Mouse (Mus musculus) heart, embryonic 12.5 days (tissue): ENCODE data around the gene Scn1b. TPM values are rescaled to one million over a fixed set of nuclear protein-coding genes. Genes with fewer than 3 reads are reported as not detected.

Experiments
- ATAC-seq: fragments of 200-750 bp; cut with Nextera tagmentation; 2 replicates; pipeline ENCODE4 v1.8.0; 2017; ENCODE audit warnings: moderate TSS enrichment, moderate library complexity; ENCODE audit not compliant: insufficient number of reproducible peaks, low FRiP score
- H3K27ac ChIP-seq: fragments of 300-500 bp; sonication (generic); 2 replicates; pipeline ENCODE4 v1.5.1; 2016; ENCODE audit warnings: mild to moderate bottlenecking, moderate library complexity; ENCODE audit not compliant: poor library complexity, severe bottlenecking
- H3K27me3 ChIP-seq: fragments of 300-500 bp; sonication (generic); replicated peaks from 2 replicates; pipeline ENCODE4 v1.6.1; 2016; ENCODE audit warnings: mild to moderate bottlenecking, moderate library complexity
- H3K36me3 ChIP-seq: fragments of 300-500 bp; sonication (generic); 2 replicates; pipeline ENCODE4 v1.6.1; 2016; ENCODE audit warnings: mild to moderate bottlenecking, moderate library complexity
- H3K4me1 ChIP-seq: fragments of 300-500 bp; sonication (generic); replicated peaks from 2 replicates; pipeline ENCODE4 v1.6.1; 2016; ENCODE audit warnings: mild to moderate bottlenecking
- H3K4me2 ChIP-seq: fragments of 300-500 bp; sonication (generic); 2 replicates; pipeline ENCODE4 v1.6.1; 2016; ENCODE audit warnings: mild to moderate bottlenecking, moderate library complexity
- H3K4me3 ChIP-seq: fragments of 300-500 bp; sonication (generic); 2 replicates; pipeline ENCODE4 v1.5.1; 2016; ENCODE audit warnings: mild to moderate bottlenecking
- H3K9ac ChIP-seq: fragments of 300-500 bp; sonication (generic); 2 replicates; pipeline ENCODE4 v1.6.1; 2016; ENCODE audit warnings: mild to moderate bottlenecking, moderate library complexity
- H3K9me3 ChIP-seq: fragments of 300-500 bp; sonication (generic); replicated peaks from 2 replicates; pipeline ENCODE4 v1.6.1; 2016; ENCODE audit warnings: mild to moderate bottlenecking, moderate library complexity
- WGBS: fragments of 180-500 bp; shearing (Covaris S2); methylation state at CpG from one replicate; pipeline ENCODE4 v1.1.7; 2016; 5-methylcytosine and 5-hydroxymethylcytosine counted together
- polyA plus RNA-seq: library from polyadenylated mRNA; unstranded; fragments of >200 nt; fragmentation: Nextera tagmentation; extraction: Ambion mirVana; gene quantifications from 2 replicates; pipeline ENCODE4 v1.2.1, GENCODE M21; 2016

Scn1b gene
- 5.3 and 5.7 TPM in 2 replicates for polyA plus RNA-seq

DNA sequence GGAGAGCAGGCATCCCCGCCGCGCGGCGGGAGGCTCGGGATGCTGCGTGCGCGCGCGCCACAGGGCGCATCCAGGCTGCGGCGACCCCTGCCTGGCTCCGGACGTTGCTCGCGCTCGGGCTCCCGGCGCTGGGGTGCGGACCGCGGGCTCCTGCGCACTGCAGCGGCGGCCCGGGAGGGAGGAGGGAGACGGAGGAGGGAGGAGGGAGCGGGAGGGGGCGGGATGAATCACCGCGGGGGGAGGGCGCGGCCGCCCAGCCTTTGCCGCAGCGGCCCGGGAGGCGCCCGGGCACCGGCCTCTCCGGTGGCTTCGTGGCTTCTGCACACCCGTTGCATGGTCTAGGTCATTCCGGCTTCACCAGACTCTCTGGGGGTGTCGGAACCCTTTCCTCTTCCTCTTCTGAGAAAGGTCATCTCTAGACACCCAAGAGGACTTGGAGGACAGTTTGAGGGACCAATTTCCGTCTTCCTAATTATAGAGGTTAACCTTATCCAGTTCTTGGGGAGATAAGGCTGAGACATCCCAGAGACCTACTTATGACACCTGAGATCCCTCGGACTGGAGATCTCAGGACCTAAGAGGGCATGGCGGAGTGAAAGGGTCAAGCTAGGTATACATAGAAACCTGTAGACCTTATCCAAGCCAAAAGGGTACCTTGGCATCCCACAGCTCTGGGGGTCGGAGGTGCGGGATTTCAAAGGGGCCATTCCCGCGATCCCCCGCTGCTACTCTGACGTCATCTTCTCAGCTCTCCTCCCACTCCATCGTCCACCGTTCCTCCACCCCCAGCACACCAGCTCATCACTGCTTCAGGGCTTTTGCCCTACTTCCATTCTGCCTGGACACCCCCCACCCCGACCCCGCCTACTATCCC lies at the start of gene Scn1b:
Scn1b (minus strand) TSS at position 153 of the 874 bp plus-strand sequence.
- Histone ChIP-seq H3K4me1 (peaks cover 24% of the 10 kb centered on the region), H3K27me3 (peaks cover 22% of the 10 kb centered on the region), H3K36me3 (peaks cover 37% of the 10 kb centered on the region), H3K27ac (no peak within 1 kb of the TSS), H3K4me3 (peak within 1 kb of the TSS; percentile 76), H3K4me2 (peak within 1 kb of the TSS; percentile 100), H3K9ac (peak within 1 kb of the TSS; percentile 79), H3K9me3 (no peaks in the 10 kb centered on the region)
- peak; percentile 67 for ATAC-seq
- WGBS: 1% methylated on average over 52 of the region's 60 CpGs

DNA sequence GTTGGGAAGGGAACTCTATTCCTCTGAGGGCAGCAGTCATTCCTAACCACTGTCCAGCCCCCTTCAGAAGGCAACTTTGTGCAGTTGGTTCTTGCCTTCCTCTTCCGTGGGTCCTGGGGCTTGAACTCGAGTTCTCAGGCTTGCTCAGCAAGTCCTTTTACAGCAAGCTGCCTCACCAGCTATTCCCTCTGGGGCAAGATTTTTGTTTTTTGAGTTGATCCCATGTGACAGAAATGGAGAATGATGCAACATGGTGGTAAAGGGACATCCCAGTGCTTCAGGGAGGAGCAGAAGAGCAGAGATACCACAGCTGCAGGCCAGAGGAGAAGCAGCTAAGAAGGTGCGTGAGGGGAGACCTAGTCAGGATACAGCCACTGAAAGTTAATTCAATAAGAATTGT lies 48.3 kb upstream of the Scn1b start:
- no peak overlapping the region for H3K27ac ChIP-seq
- H3K4me1 ChIP-seq: 0 out of 2 replicates have a peak, but pooled peaks cover 5% of the 10 kb centered on the region
- ATAC-seq: no peak
- H3K36me3 ChIP-seq: no peaks in the 10 kb centered on the region
- H3K4me2 ChIP-seq: no peak overlapping the region
- peaks cover 13% of the 10 kb centered on the region; the same call in 1 of the 2 replicates for H3K27me3 ChIP-seq
- 74% methylated on average over 3 of the region's 3 CpGs for WGBS
- H3K9ac ChIP-seq: no peak overlapping the region
- H3K9me3 ChIP-seq: no peaks in the 10 kb centered on the region
- no peak overlapping the region for H3K4me3 ChIP-seq

DNA sequence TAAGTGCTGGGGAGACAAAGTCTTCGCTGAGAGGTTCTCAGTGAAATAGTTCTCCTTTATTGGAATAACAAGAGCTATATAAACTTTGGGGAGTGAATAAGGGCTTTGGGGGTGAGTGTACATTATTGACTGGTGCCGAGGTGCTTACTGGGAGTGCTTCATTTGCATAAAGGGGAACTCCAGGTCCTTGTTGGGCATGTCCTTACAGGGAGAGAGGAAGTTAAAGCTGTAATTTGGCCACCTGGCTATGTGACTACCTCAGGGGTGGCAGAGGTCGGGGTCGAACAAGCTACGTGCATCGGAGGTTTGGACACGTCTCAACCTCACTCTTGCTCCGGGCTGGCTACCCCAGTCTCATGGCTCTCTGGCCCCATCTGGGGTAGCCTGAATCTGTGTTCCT lies 47.7 kb upstream of the Scn1b start:
- Histone ChIP-seq H3K9ac (no peak overlapping the region), H3K4me3 (no peak overlapping the region), H3K27ac (no peak overlapping the region), H3K4me1 (0 out of 2 replicates have a peak, but pooled peaks cover 5% of the 10 kb centered on the region), H3K36me3 (no peaks in the 10 kb centered on the region), H3K27me3 (peaks cover 13% of the 10 kb centered on the region; the same call in 1 of the 2 replicates), H3K4me2 (no peak overlapping the region), H3K9me3 (no peaks in the 10 kb centered on the region)
- WGBS: 74% methylated on average over 8 of the region's 8 CpGs
- ATAC-seq: no peak

DNA sequence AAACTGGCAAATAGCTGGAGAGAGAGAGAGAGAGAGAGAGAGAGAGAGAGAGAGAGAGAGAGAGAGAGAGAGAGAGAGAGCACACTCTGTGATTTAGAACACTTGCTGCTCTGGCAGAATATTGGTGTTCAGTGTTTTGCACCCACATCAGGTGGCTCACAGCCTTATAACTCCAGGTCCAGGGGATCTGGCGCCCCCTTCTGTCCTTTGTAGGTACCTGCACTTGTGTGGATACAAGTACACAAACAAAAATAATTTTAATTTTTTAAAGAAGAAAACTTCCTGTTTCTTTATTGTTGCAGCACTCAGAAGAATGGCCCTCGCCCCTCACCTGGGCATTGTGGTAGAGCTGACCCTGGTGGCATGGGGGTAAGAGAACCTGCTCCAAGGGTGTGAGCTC lies 45.4 kb upstream of the Scn1b start:
- Histone ChIP-seq H3K4me3 (no peak overlapping the region), H3K9me3 (no peaks in the 10 kb centered on the region), H3K27ac (no peak overlapping the region), H3K4me1 (0 out of 2 replicates have a peak, but pooled peaks cover 5% of the 10 kb centered on the region), H3K4me2 (no peak overlapping the region), H3K9ac (no peak overlapping the region), H3K27me3 (no peaks in the 10 kb centered on the region), H3K36me3 (no peaks in the 10 kb centered on the region)
- no peak for ATAC-seq
- 21% methylated on average over 2 of the region's 2 CpGs for WGBS

DNA sequence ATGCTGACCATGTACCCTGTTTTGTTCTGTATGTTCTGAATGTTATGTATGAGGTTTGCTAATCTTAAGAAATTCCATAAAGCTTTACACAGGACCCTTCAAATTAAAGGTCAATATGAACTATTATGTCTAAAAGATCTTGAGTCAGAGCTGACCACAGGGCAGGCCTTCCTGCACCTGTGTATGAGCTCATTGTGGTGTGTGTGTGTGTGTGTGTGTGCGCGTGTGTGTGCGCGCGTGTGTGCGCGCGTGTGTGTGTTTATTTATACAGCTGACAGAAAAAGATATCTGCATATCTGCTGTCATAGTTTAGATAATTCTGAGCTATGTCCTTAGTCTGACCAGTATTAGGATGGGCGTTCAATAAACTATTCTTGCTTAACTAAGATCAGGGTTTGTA lies 43.7 kb upstream of the Scn1b start:
- no peak for ATAC-seq
- no peak overlapping the region for H3K9ac ChIP-seq
- no peaks in the 10 kb centered on the region for H3K9me3 ChIP-seq
- H3K27ac ChIP-seq: no peak overlapping the region
- no peaks in the 10 kb centered on the region for H3K36me3 ChIP-seq
- H3K4me2 ChIP-seq: no peak overlapping the region
- H3K27me3 ChIP-seq: no peaks in the 10 kb centered on the region
- 89% methylated on average over 9 of the region's 9 CpGs for WGBS
- no peaks in the 10 kb centered on the region for H3K4me1 ChIP-seq
- no peak overlapping the region for H3K4me3 ChIP-seq

DNA sequence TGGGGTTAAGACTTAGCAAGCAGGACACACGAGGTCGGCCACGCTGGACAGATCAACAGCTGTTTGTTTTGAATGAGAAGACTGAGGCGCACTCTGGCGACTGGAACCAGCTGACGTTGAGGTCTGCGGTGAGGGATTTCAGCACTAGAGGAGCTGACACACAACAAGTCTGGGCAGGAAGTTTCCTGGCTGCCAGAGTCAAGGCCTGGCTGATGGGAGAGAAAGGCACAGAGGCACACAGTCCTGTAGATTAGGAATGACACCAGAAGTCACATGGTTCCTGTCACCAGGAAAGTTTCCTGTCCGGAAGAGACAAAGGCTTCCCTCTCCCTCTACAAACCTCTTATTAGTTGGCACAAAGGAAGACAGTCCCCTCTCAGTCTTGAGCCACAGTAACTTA lies 41.6 kb upstream of the Scn1b start:
- H3K4me3 ChIP-seq: no peak overlapping the region
- no peaks in the 10 kb centered on the region for H3K36me3 ChIP-seq
- H3K4me1 ChIP-seq: no peaks in the 10 kb centered on the region
- peak overlapping the region; percentile 50 for H3K27ac ChIP-seq
- H3K4me2 ChIP-seq: no peak overlapping the region
- 29% methylated on average over 8 of the region's 8 CpGs for WGBS
- no peaks in the 10 kb centered on the region for H3K27me3 ChIP-seq
- ATAC-seq: peak; percentile 79
- no peaks in the 10 kb centered on the region for H3K9me3 ChIP-seq
- no peak overlapping the region for H3K9ac ChIP-seq

DNA sequence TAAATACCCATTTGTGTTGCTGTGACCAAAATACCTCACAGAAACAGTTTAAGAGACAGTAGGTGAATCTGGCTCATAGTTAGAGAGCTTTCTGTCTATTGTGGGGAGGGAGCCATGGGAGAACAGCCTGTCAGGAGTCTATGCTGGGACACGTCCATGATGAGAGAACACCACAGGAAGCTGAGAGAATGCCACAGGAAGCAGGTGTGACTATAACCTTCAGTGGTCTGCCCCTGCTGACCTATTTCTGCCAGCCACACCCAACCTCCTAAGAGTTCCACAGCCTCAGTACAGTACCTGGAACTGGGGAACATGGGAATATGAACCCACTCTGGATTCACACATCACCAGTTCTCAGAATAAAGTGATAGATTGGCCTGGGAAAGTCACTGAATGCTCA lies 37.9 kb upstream of the Scn1b start:
- Histone ChIP-seq H3K9me3 (no peaks in the 10 kb centered on the region), H3K36me3 (no peaks in the 10 kb centered on the region), H3K4me3 (no peak overlapping the region), H3K9ac (no peak overlapping the region), H3K4me2 (no peak overlapping the region), H3K4me1 (peaks cover 8% of the 10 kb centered on the region; the same call in 1 of the 2 replicates), H3K27ac (no peak overlapping the region), H3K27me3 (no peaks in the 10 kb centered on the region)
- 66% methylated on average over 1 of the region's 1 CpGs for WGBS
- ATAC-seq: no peak

DNA sequence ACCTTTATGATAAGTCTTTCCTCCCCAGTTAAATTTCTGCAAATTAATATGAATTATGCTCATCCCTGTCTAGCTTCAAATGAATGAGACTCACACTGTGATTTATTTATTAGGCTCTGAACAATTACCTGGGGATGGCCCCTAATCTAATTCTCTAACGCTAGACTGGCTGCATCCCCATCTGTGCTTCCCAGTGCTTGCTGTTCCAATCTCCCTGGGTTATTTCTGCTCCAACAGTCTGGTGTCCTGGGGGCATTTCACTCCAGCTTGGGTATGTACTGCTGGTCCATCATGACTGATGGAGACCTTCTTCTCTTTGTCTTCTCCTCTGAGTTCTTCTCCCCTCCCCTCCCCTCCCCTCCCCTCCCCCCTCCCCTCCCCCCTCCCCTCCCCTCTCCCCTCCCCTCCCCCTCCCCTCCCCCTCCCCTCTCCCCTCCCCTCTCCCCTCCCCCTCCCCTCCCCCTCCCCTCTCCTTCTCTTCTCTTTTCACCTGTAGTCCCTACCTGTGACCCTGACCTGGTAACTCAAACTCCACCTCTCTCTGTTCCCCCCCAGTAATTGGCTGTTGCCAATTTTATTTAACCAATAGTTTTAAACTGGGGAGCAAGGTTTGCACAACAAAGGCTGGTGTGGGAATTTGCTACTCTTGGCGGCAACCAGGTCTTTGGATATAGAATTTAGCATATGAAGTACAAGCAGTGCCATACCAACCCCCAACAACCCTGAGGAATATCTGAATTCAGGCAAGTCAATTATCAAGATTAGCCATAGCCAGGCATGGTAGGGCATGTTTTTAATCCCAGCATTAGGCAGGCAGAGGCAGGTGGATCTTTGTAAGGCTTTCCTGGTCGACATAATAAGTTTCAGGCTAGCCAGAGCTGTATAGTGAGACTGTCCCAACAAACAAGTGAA lies 37.1 kb upstream of the Scn1b start:
- Histone ChIP-seq H3K4me2 (no peak overlapping the region), H3K4me1 (peaks cover 8% of the 10 kb centered on the region; the same call in 1 of the 2 replicates), H3K9me3 (no peaks in the 10 kb centered on the region), H3K36me3 (no peaks in the 10 kb centered on the region), H3K9ac (no peak overlapping the region), H3K27ac (no peak overlapping the region), H3K4me3 (no peak overlapping the region), H3K27me3 (no peaks in the 10 kb centered on the region)
- ATAC-seq: no peak
- WGBS: 59% methylated on average over 3 of the region's 3 CpGs

DNA sequence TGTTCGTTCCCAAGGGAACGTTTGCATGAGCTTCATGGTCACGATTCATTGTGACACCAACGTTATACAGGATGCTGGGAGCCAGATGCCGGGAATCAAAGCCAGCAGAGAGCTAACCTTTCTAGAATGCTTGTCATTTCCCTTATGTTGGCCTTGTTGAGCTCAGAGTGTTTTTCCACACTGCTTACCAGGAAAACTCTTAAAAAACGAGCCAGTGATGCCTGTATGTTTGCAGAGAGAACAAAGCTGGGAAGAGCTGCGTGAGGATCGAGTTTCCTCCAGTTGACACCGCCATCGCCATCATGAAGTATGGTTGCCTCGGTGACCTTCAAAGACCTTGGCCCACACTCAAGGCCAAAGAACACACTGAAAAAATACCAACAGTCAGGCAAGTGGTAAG lies 35.5 kb upstream of the Scn1b start:
- ATAC-seq: no peak
- Histone ChIP-seq H3K4me2 (no peak overlapping the region), H3K27ac (no peak overlapping the region), H3K9ac (no peak overlapping the region), H3K9me3 (no peaks in the 10 kb centered on the region), H3K36me3 (no peaks in the 10 kb centered on the region), H3K4me1 (peaks cover 8% of the 10 kb centered on the region; the same call in 1 of the 2 replicates), H3K4me3 (no peak overlapping the region), H3K27me3 (no peaks in the 10 kb centered on the region)
- 65% methylated on average over 11 of the region's 11 CpGs for WGBS

DNA sequence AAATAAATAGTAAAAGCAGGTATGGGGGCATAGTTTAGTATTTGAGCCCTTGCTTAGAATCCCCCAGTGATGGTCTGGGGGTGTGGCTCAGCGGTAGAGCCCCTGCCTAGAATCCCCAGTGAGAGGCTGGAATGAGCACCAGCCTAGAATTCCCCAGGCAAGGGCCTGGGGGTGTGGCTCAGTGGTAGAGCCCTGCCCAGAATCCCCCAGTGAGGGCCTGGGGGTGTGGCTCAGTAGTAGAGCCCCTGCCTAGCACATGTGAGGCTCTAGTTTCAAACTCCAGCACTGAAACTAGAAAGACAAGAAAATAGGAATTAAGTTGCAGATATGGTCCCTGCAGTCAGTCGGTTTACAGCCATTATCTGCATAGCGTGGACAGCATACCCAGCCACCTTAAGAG lies 35.0 kb upstream of the Scn1b start:
- Histone ChIP-seq H3K4me2 (no peak overlapping the region), H3K27me3 (no peaks in the 10 kb centered on the region), H3K4me1 (peaks cover 8% of the 10 kb centered on the region; the same call in 1 of the 2 replicates), H3K27ac (no peak overlapping the region), H3K4me3 (no peak overlapping the region), H3K9ac (no peak overlapping the region), H3K36me3 (no peaks in the 10 kb centered on the region), H3K9me3 (no peaks in the 10 kb centered on the region)
- WGBS: 48% methylated on average over 3 of the region's 3 CpGs
- no peak for ATAC-seq

DNA sequence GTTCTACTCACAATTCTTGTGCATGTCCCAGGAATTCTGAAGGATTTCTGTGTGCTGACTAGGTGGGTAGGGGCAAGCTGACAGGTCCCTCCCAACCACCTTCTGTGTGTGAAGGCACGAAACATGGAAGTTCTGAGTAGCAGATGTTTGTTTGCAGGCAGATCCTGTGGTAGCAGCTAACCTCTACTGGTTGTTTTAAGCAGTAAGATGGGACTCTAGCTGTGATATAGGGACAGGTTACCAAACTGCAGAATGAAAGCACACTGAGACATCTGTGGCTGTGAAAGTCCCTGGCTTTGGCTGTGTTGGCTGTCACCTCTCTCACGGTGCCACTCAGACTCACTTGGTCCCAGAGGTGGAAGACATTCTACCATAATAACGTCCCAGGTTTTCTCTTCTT lies 34.4 kb upstream of the Scn1b start:
- no peak overlapping the region for H3K27ac ChIP-seq
- no peaks in the 10 kb centered on the region for H3K36me3 ChIP-seq
- H3K9ac ChIP-seq: no peak overlapping the region
- no peaks in the 10 kb centered on the region for H3K27me3 ChIP-seq
- peaks cover 10% of the 10 kb centered on the region for H3K4me1 ChIP-seq
- H3K4me3 ChIP-seq: no peak overlapping the region
- no peaks in the 10 kb centered on the region for H3K9me3 ChIP-seq
- no peak overlapping the region for H3K4me2 ChIP-seq
- no peak for ATAC-seq
- WGBS: 76% methylated on average over 3 of the region's 3 CpGs
